Comparison of ENCODE assay signal across 8 mouse cellular contexts in the genomic region with DNA sequence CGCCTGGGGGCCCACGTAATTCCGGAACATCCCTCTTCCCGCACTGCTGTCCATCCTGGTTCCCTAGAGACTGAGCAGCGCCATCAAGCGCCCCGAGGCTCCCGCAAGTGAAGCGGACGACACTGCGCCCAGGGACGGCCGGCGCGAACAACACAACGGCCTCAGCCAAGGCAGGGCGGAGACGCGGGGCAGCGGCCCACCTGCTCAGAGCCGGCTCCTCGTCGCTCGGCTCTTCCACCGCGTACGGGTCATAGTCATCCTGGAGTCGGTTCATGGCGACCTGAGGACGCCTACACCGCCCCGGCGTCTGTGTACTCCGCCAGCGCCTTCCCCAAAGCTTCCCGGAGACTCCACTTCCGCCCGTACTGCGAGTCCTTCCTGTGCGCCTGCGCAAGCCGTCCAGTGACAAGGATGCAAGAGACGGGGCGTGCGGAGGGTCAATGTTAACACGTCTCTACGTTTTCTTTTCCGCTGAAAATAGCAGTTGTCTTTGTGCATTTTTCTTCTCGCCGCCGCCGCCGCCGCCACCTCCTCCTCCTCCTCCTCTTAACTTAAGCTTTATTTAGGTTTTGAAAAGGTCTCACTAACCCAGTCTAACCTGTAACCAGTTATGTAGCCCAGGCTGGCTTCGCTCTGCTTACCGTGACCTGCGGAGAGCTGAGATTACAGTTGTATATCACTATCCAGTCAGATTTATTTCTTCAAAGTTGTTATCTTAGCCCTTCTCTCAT. TPM values are rescaled to one million over a fixed set of nuclear protein-coding genes. Genes with fewer than 3 reads are reported as not detected.
DNase-seq lines count a peak whose midpoint lies in the region; ATAC-seq and TF ChIP-seq lines count a peak whose summit lies in the region.

A gene (minus strand): TSS at position 387 of the 731 bp plus-strand sequence.

- ATAC-seq in activated CD4-positive, CD25-positive, alpha-beta regulatory T cell, adult 4 months: peak; percentile 74
- peak; percentile 69 for ATAC-seq in megakaryocyte progenitor cell, adult 5-6 weeks (replicated peaks; ENCODE audit: poor library complexity)

- H3K27ac ChIP-seq in cortical plate, adult 2 months (ENCODE audit: insufficient read depth, low read length): peak within 1 kb of the TSS; percentile 86

- peak within 1 kb of the TSS; percentile 52 for H3K4me3 ChIP-seq in cortical plate, adult 2 months (ENCODE audit: insufficient read depth, low read length)

- no peaks in the 10 kb centered on the region for H3K4me1 ChIP-seq in cortical plate, adult 2 months (ENCODE audit: control insufficient read depth, insufficient read depth, low read length)

- peak; percentile 74 for TF ChIP-seq POLR2A in cortical plate, adult 2 months (IDR thresholded peaks at IDR 0.05; ENCODE audit: extremely low read depth, insufficient read depth, low read length)

- peak; percentile 91 for DNase-seq in gastrocnemius, postnatal 10 days
- DNase-seq in induced T-regulatory cell, adult 2 months (ENCODE audit: low read depth): peak; percentile 98
- peak; percentile 91 to 96 for DNase-seq in left cerebral cortex, adult 9 months (ENCODE audit: low spot score in 2 of 2)
- peak; percentile 98 for DNase-seq in right cerebral cortex, postnatal 14 days
- peak; percentile 91 to 96 for DNase-seq in urinary bladder, postnatal 36 days (ENCODE audit: low spot score in 2 of 2)

- no peak for TF ChIP-seq CTCF in cortical plate, adult 2 months (IDR thresholded peaks at IDR 0.05; ENCODE audit: extremely low read depth, insufficient read depth, low read length)

RNA-seq across cellular contexts. Expression of the gene that starts here (rescaled TPM):
- polyA plus RNA-seq in activated CD4-positive, CD25-positive, alpha-beta regulatory T cell, adult 4 months (2017; shearing (Covaris generic)): 100 to 1,000 TPM; 103 to 138 TPM
- 25.9 and 27.0 TPM in 2 replicates for polyA plus RNA-seq in cortical plate, adult 2 months (2012; rRNA removed)
- 10 to 100 TPM; 22.0 to 24.0 TPM for total RNA-seq in gastrocnemius, postnatal 10 days (2021)
- 52.0 and 58.7 TPM in 2 replicates for total RNA-seq in megakaryocyte progenitor cell, adult 5-6 weeks (2015)
- 42.7 and 75.4 TPM in 2 replicates for total RNA-seq in megakaryocyte progenitor cell, adult 5-6 weeks (2017)

Comparison
In these comparisons a context has a peak if more than half of its experiments do, and no peak if none do; other contexts are left out.
1. Peak in every context shown above with its lines: DNase-seq, ATAC-seq, H3K4me3 ChIP-seq and H3K27ac ChIP-seq.